Mouse (Mus musculus): ENCODE measurements around the gene Sec22c.

Gene Sec22c

DNA sequence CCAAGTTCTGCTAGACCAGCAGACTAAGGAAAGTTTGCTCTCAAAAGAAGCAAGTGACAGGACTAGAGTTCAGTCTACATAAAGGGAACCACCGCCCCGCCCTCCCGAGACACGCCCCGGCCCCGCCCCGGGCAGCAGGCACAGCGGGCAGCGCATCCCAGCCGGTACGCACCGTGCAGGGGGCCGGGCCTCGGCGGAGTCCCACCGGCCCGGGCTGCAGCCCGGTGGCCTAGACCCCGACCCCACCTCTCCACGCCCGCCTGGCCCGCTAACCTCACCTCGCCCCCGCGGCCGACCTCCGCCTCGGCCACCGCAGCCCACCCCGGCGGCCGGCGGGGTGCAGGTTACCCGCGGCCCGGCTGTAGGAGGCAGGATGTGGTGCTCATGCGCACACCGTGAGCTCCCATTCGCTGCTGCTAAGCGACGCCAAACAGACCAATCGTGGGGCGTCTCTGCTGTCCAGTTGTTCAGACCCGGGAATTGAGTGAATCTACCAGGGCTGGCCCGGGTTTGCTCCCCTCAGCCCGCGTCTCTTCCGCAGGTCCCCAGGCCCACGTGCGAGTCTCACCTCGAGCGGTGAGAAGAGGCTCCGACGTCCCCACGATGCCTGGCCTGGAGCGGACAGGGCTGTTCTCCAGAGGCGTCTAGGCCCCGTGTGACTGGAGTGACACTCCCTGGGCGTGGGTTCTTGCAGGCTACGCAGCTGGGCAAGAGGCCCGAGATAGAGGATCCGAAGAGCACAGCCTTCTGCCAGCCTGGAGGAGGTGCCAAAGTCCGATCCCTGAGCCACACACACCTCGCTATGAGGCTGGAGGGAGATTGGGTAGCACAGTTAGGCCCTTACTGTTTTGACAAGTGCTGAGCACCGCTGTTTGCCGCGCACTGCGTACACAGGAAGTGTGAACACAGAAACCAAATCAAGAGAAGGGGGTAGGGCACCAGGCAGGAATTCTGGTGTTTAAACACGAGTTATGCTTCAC, at the start of gene Sec22c:
TSS of gene Sec22c (minus strand) at position 845 of the 980 bp plus-strand sequence.
- peak; percentile 93 for DNase-seq

DNA sequence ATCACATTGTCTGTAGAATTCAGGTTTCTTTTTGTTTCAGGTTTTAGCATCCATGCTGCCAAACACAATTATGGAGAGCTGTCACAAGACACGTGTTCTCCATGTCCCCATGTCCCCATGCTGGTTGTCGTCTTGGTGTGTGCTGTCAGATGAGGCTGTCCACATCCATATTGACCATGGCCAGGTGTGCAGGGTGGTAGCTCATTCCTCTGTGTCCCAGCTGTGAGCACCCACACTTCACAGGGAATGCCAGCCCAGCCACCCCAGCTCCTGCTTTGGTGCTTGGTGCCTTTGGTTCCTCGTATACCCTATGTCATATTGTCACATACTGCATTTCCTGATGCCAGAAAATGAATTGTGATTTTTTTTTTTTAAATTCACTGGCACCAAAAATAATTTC, 49.3 kb upstream of the Sec22c start:
- DNase-seq, result no peak

GRCm38 (mm10) chr9:121752774-121753173, 47.5 kb upstream of the Sec22c start:
- DNase-seq, result no peak

DNA sequence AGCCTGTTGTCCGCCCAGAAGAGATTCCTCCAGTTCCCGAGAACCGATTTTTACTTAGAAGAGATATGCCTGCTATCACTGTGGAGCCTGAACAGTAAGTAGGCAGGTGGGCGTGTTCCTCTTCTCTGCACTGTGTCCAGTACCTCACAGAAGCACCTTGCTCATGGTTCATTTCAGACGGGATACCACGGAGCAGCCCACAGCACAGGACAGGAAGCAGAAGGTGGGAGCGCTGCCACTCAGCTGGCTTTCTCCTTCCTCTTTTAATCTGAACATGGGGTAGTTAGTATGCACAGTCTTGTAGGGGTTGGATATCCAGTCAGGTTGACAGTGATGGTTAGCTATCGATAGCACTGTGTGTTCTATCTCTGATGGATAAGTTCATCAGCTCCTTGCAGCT, 38.8 kb upstream of the Sec22c start:
- DNase-seq, result no peak

DNA sequence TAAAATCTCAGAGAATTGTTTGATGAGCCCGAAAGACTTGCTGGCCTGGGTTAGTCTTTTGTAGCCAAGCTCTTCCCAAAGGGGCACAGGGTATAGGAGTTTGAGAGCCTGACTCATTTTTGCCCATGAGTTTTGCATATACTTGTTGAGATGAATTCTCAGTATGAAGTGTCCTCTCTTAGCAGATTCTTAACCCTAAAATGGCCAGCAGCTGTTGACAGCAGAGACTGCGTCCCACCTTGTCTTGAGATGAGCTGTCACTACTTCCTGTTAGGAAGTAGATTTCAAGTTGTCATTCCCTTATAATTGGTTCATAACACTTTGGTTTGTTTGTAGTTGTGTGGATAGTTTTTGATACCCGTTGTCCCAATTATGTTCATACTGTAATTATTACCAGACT, 35.9 kb upstream of the Sec22c start:
- DNase-seq, result no peak

DNA sequence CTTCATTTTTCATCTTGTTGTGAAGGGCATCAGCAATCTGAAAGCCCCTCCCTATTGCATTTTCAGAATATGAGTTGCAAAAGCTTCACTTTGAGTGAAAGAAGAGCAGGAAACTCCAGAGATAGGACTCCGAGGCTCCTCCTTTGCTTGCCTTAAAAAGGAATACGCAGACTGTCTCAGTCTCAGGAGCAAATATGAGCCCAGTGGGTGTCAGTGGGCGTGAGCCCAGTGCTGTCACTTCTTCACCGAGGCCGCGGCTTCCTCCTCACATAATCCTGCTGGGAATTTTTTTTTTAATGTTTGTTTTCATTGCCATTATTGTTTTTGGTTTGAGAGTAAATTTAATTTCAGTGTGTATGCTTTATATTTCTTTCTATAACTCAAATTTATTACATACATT, 35.2 kb upstream of the Sec22c start:
- DNase-seq, result no peak

DNA sequence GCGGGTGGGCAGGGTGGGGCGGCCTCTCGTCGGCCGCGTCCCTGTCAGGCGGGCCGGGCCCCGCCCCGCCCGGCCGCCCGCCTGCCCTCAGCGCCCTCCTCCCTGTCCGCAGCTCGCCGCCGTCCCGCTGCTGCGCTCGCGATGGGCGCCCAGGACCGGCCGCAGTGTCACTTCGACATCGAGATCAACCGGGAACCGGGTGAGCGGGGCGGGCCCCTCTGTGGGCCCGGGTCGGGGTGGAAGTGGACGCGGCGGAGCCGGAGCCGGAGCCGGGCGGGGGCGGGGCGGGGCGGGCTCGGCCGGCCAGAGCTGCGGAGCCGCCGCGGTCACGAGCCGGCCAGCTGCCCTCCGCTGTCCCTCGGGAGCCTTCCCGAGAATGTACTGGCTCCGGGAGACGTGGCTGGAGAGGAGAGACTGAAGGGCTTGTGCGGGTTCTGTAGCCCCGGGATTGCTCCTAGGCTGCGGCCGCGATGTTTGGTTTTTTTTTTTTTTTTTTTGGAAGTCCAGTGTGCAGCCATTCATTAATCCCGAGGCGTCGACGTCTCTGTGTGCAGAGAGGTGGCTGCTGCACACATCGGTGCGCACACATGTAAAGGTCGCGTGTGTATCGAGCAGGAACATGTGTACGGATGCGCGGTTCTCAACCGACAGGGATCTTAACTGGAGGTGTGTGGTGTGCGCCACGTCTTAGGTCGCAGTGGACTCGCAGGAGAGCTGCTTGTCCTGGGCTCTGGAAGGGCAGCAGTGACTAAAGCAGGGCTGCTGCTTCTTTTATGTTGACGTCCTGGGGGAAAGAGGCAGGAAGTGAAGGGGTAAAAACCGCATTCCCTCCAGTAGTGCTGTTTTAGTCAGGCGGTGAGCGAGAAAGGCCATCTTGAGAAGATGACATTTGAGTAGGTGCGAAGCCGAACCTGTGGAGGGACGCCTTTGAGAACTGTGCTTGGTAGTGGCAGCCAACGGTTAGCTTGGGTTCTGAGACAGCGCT, 14.3 kb upstream of the Sec22c start:
- peak; percentile 51 for DNase-seq

- DNase-seq, result peak; percentile 98
Measured at GRCm38 (mm10) chr9:121718792-121719318, 13.6 kb upstream of the Sec22c start, which contains the start of gene Nktr. Gene Nktr, plus strand, starts transcription at chr9:121719169.

DNA sequence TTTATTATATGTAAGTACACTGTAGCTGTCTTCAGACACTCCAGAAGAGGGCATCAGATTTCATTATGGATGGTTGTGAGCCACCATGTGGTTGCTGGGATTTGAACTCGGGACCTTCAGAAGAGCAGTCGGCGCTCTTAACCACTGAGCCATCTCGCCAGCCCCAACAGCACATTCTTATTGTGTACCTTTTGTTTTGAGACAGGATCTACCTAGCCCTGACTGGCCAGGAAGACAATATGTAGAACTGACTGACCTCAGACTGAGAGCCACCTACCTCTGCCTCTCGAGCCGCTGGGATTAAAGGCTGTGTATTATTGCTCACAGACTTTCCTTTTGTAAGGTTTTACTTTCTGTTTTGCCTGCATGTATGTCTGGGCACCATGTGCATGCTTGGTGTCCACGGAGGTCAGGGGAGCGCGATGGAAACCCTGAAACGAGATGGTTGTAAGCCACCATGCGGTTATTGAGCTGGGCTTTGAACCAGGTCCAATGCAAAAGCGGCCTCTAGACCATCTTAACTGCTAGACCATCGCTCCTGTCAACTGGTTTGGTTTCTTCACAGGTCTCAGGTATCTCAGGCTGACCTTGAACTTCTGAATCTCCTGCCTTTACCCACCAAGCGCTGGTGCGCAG, 12.9 kb upstream of the Sec22c start:
- DNase-seq, result no peak

- DNase-seq, result no peak
Measured at GRCm38 (mm10) chr9:121717048-121717447, 11.8 kb upstream of the Sec22c start.

- DNase-seq, result peak; percentile 65
Measured at GRCm38 (mm10) chr9:121710584-121710975, 5.3 kb upstream of the Sec22c start.

GRCm38 (mm10) chr9:121709898-121710583, 4.8 kb upstream of the Sec22c start, which contains the start of gene Ss18l2:
Gene Ss18l2, plus strand, starts transcription at chr9:121710329.
- peak; percentile 99 for DNase-seq

GRCm38 (mm10) chr9:121708506-121709486, 3.5 kb upstream of the Sec22c start:
- DNase-seq, result no peak

DNA sequence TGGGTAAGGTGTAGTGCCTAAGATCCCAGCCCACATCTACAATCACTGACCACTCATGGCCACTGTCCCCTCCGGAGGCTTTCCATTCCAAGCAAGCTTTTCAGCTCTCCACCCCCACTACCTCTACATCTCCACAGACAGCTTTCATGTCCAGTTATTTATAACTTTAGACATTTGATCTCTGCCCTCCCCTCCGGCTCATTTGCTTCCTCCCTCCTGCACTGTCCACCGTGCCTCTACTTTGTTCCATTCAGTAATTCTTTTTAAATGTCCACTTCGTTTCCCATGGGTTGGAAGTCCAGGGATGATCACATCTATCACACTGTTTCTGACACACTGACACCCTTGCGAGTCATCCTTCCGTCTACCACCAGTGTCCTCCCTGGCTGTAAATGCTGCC, 2.5 kb upstream of the Sec22c start:
- DNase-seq, result no peak

DNA sequence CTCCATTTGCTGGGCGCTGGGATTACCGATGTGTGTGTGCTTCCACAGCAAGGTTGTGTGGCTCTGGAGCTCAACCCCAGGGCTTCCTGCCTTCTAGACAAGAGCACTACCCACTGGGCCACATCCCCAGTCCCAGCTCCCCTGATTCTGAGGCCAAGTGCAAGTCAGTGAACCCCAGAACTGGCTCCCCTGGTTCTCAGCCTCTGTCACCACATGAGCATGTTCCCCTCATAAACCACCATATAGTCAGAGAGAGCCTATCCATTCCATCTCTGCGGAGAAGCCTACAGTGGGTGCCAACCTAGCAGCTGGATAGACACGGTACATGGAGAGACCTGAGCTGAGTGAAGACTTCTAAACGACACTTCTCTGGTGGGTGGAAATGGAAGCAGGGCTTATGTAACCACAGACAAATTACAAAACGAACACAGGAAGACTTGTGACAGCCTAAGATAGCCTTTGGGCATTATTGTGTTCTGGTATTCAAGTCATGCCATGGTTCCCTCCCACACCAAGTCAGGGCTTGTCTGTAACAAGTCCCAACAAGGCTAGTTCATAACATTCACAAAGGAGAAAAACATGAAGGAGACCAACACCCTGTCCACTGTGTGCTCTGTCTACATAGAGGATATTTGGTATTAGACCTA, 862 bp upstream of the Sec22c start:
- no peak for DNase-seq

DNA sequence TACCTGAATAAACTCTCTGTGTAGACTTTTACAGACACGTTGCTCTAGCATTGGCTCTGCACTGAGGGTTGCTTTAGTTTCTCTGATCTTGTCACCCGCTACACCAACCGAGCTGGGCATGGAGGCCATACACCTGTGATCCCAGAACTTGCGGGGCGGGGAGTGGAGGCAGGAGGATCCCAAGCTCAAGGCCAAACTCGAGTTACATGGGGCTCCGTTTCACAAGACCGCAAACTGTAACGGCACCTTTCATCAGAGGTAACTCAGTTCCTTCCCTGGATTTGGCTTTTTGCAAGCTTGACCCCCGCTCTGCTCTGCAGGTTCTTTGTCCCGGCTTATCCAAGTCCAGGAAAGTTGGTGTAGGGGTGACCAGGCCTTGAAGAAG, 1.0 kb downstream of the Sec22c start:
- DNase-seq, result no peak

- peak; percentile 54 for DNase-seq
Measured at GRCm38 (mm10) chr9:121697150-121698049, 7.9 kb downstream of the Sec22c start.

GRCm38 (mm10) chr9:121696626-121697025, 8.7 kb downstream of the Sec22c start:
- DNase-seq, result no peak

GRCm38 (mm10) chr9:121694736-121695135, 10.6 kb downstream of the Sec22c start:
- DNase-seq, result no peak
